Mouse (Mus musculus) c-Kit-negative CD71-positive TER-119-positive erythroid progenitor cells, embryonic 14.5 days (primary cell): ENCODE results near the gene Ifnb1.
A peak's percentile ranks its signal among the peaks of the same experiment; 100 is the strongest.
"Not testable (repeated sequence)": the region's sequence is repeated elsewhere in the genome, so short reads cannot be mapped to it uniquely, and the experiment has no call there.

ENCODE experiments used
- DNase-seq: peaks from one replicate; pipeline ENCODE4 v3.0.0-alpha.2; 2013; ENCODE audit warnings: low read depth, low spot score

The Ifnb1 gene

DNA sequence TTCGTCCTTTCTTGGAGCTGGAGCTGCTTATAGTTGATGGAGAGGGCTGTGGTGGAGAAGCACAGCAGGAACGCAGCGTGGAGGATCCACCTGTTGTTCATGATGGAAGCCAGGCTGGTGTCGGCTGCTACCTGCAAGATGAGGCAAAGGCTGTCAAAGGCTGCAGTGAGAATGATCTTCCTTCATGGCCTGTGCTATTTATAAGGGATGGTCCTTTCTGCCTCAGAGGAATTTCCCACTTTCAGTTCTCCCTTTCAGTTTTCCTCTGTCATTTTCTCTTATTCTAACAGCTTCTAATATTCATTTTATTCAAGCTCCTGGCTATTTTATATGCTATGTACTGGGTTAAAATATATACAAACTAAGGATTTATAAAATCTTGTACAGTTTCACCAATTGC lies at the start of gene Ifnb1:
Gene Ifnb1 (minus strand): TSS at position 101 of the 400 bp plus-strand sequence.
- DNase-seq = no peak

GRCm38 (mm10) chr4:88571698-88572097 lies 49.1 kb upstream of the Ifnb1 start, which contains the start of gene Ifna14:
Gene Ifna14 (minus strand): TSS chr4:88571798.
- DNase-seq = no peak

- no peak for DNase-seq
Observed at GRCm38 (mm10) chr4:88561791-88562190, 39.2 kb upstream of the Ifnb1 start.

DNA sequence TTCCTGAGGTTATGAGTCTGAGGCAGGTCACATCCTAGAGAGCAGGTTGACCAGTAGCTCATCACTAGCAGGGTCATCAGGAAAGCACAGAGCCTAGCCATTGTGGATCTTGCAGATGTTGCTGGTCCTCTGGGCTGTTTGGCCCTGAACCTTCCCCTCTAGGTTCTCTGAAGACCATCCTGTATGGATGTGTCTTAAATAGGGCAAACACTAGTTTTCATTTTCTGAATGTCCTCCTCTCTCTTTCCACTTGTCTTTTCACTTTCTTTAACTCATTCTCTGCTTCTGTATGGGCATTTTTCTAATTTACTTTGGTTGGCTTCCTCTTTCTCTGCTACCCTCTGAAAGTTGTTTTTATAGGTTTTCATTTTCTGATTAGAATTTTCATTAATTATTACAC lies 35.6 kb upstream of the Ifnb1 start, which contains the start of gene Ifna15:
Gene Ifna15 (minus strand): TSS at position 101 of the 400 bp plus-strand sequence.
- not testable (repeated sequence) for DNase-seq

DNA sequence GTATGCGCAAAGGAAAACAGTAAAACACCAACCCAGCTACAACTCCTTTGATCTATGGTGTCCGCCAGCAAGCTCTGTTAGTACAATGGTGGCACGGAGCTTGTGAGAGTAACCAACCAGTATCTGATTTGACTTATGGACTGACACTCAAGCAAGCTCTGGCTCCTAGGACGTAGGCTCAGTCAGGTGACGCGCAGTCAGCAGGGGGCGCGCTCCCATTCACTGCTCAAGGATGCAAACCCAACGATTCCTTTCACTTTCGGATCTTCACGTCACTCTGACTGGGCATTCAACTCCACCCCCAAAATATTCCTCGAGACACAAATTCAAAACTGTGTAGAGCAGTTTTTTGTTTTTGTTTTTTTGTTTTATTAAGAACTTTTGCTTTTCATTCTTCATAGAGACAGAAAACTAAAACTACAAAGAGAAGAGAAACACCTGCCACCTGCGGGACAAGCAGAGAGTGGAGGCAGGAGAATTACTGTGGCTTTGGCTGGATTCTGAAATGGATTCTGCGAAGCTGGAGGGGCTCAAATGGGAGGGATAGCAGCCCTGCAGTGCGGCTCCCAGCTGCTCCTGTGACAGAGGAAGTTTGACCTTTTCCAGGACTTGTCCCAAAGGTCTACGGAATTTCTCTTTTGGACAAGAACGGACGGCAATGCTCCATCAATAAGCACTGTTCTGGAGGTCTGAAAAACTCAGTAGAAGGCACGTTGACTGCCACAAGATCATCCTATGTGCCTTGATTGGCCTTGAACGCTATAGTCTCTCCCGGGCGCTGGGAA lies 27.8 kb upstream of the Ifnb1 start:
- DNase-seq = peak; percentile 64

DNA sequence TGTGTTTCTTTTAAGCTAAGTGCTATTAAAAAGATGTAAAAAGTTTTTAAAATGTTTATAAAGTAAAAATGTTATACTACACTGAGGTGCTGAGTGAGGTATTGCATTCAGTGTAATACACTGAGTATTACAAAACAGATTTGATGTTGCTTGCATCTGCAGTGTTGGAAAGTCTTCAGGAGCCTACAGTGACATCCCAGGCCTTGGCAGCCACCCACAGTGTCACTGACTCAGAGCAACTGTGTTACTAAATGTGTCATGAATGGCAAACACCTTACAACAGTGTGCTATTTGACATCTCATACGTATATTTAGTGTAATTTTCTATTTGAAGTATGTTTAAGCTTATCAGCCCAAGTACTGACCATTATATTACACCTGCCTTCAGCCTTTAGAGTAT lies 25.4 kb upstream of the Ifnb1 start:
- no peak for DNase-seq

DNA sequence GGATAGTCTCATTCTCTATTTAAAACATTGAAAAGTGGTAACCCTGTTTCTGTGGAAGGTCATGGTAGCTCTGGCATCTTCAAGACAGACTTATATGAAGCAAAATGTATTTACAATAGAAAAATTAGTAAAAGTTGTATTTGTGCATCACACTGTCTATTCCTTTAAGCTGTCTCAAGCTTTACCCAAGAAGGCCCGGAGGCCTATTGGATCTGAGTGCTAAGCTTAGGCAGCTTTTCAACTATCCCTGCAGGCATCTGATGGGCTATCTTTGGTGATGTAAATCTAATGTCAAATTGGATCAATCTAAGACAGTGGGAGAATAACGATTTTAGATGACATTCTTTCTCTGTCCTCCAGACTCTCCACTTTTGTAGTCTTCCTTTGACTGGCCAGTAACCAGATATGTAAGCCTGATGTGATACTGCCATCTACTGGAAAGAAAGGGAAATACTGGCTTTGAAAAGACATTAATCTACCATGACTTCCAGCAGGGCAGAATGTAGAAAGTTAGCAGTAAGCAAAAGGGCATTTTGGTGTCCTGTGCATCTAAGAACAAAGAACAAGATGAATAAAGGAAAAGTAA lies 21.2 kb upstream of the Ifnb1 start:
- peak; percentile 49 for DNase-seq

GRCm38 (mm10) chr4:88537328-88537727 lies 14.8 kb upstream of the Ifnb1 start:
- no peak for DNase-seq

DNA sequence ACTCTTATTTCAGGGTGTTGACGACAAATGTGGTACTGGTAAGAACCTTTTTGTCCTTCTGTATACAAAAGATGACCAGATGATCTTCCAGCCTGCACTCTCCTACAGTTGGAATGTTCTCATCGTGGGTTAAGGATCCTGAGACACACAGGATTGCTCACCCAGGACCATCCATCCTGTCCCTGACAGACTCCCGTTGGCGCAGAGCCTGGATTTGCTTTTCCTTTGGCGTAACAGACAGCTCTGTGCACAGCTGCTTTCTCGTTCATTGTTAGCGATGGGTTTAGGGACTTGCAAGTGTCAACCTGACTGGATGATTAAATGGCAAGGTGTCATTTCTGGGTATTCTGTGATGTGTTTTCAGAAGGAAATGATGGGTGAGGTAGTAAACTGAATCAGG lies 14.1 kb upstream of the Ifnb1 start:
- no peak for DNase-seq

- DNase-seq = peak; percentile 42
Observed at GRCm38 (mm10) chr4:88535742-88536141, 13.2 kb upstream of the Ifnb1 start.

- no peak for DNase-seq
Observed at GRCm38 (mm10) chr4:88534903-88535302, 12.3 kb upstream of the Ifnb1 start.

DNA sequence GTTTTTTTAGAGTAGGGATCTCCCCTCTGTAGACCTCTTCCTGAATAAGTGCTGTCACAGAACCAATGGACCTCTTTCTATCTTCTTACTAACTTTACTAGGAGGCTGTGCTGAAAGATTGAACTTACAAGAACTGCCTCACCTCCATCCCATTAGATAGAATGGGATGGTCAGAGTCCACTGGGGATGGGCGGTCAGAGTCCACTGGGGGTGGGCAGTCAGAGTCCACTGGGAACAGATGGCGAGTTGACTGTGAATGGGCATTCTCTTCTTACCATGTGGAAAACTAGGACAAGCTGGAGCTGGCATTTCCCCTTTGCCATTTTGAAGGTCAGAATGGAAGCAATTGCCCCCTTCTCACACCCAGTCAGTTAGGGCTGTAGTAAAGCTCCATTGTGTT lies 10.9 kb upstream of the Ifnb1 start:
- no peak for DNase-seq

DNA sequence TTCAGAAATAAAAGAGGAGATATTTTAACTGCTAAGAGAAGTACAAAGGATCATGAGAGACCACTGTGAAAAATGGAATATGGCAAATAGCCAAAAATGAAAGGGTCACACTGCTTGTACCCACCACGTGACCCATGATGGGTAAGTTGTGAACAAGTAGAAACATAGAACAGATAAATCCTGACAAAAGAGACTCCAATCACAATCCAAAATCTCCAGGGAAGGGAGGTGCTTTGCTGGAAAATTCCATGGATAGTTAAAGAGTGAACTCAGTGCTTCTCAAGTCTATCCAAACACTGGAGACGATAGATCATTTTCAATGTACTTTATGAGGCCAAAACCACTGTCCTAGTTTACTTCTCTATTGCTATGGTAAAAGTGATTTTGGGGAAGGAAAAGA lies 8.3 kb upstream of the Ifnb1 start:
- no peak for DNase-seq

GRCm38 (mm10) chr4:88530271-88530670 lies 7.7 kb upstream of the Ifnb1 start:
- no peak for DNase-seq

GRCm38 (mm10) chr4:88526379-88527049 lies 3.9 kb upstream of the Ifnb1 start:
- no peak for DNase-seq

DNA sequence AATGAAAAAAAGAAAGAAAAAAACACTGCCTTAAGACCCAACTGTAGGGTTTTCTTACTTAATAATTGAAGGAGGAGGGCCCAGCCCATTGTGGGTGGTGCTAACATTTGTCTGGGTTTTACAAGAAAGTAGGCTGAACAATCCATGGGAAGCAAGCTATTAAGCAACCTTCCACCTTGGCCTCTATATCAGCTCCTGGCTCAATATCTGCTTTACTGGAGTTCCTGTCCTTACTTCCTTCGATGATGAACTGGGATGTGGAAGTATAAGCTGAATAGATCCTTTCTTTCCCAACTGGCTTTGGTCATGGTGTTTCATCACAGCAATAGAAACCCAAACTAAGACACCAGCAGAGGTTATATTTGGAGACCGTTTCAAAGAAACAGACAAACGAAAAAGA lies 2.8 kb upstream of the Ifnb1 start:
- DNase-seq = no peak

GRCm38 (mm10) chr4:88523241-88523640 lies 667 bp upstream of the Ifnb1 start:
- no peak for DNase-seq

DNA sequence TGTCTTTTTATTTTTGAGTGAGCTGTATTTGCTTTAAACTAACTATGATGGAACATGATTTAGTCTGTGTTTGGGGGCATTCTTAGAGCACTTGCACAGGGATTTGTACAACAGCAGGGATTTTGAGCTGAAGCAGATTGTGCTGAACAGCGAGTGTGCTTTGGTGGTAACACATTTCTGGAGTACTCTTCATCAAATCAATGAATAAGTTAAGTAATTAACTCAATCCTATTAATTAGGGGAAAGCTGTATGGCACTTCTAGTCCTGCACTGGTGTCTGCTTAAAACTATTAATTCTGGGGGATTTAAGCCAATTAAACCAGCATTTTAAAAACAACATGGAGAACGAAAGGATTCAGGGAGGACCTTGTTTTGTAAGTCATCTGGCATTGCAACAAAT lies 4.6 kb downstream of the Ifnb1 start:
- no peak for DNase-seq

DNA sequence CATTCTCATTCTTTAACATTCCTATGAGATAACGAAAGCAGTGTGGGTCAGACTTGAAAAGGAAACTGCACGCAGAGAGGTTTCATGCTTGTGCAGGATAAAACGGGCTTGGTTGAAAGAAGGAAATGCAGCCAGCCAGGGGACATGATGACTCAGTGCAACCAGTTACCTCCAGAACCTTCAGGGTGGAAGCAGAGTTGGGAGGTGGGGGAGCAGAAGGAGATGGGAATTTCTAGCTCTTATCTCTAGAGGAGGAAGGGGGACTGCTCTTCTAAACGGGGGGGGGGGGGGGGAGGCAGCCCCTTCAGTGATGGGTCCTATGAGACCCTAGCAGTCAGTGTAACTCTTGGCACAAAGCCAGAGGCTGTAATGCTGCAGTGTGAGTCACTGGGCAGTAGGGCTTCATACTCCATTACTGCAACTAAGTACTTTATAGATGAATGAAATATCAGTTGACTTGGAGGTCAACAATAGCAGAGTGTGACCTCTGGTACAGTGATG lies 6.8 kb downstream of the Ifnb1 start:
- no peak for DNase-seq

GRCm38 (mm10) chr4:88515250-88515649 lies 7.3 kb downstream of the Ifnb1 start:
- no peak for DNase-seq

- no peak for DNase-seq
Observed at GRCm38 (mm10) chr4:88514403-88514802, 8.2 kb downstream of the Ifnb1 start.

GRCm38 (mm10) chr4:88513743-88514142 lies 8.8 kb downstream of the Ifnb1 start:
- no peak for DNase-seq
